In the genomic region with DNA sequence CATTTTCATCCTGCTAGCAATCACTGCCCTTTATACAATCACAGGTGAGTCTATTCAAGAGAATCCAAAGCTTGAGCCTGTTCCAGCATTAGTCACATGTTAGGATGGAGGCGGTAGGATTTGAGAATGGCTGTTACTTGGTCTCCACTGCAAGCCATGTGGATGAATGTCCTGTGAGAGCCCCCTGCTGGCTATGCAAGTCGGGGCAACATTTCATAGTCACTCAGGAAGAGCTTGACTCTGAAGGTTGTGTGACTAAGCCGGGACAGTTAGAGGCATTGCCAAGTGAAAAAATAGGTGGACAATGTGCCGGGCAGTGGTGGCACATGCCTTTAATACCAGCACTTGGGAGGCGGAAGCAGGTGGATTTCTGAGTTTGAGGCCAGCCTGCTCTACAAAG, we compare ENCODE assay signal across 9 mouse cellular contexts. TPM values are rescaled to one million over a fixed set of nuclear protein-coding genes. Genes with fewer than 3 reads are reported as not detected.
A peak's percentile ranks its signal among the peaks of the same experiment; 100 is the strongest.
DNase-seq lines count a peak whose midpoint lies in the region; ATAC-seq and TF ChIP-seq lines count a peak whose summit lies in the region.
"Had no signal": no experiment of that assay in that cellular context is flagged by ENCODE, and none has a peak within 500 bp of the region (broad histone marks: within the 10 kb centered on the region; RNA-seq: fewer than 3 reads in every experiment).

No protein-coding gene starts in this region.

- no peak for DNase-seq in gastrocnemius, adult 2 months
- DNase-seq in gastrocnemius, postnatal 36 days = no peak
- DNase-seq in spleen, adult 2 months (ENCODE audit: low read depth in 1 of 2, low spot score in 2 of 2) = no peak
- no peak for DNase-seq in spleen, postnatal 36 days (ENCODE audit: low spot score in 2 of 2)
- DNase-seq in lung, embryonic 14.5 days = peak; percentile 55
- no peak for DNase-seq in spleen, postnatal 14 days (ENCODE audit: low spot score in 2 of 2)

- no peaks in the 10 kb centered on the region for H3K27me3 ChIP-seq in spleen, adult 2 months (ENCODE audit: control insufficient read depth, insufficient read depth, low read length)
- no peaks in the 10 kb centered on the region for H3K27me3 ChIP-seq in lung, embryonic 14.5 days (ENCODE audit: insufficient read depth, low read length)
- H3K27me3 ChIP-seq: limb, embryonic 15.5 days had no signal

- intact Hi-C loops in gastrocnemius, adult 2 months (cut with DNase I) = loop anchor here (2.0 kb wide), 1 partner anchor 105 kb away; no protein-coding TSS in a partner anchor
- intact Hi-C loops in gastrocnemius, postnatal 36 days (cut with DNase I) = loop anchor here (2.0 to 10.0 kb wide), 2 partner anchors 103 to 219 kb away; no protein-coding TSS in a partner anchor

- no peaks in the 10 kb centered on the region for H3K9me3 ChIP-seq in lung, embryonic 14.5 days (ENCODE audit: low read depth, low read length)
- H3K9me3 ChIP-seq: limb, embryonic 15.5 days had no signal

- TF ChIP-seq CTCF in gastrocnemius, adult 2 months (IDR thresholded peaks at IDR 0.05) = peak; percentile 38
- TF ChIP-seq CTCF in spleen, adult 2 months (IDR thresholded peaks at IDR 0.05; ENCODE audit: extremely low read depth, insufficient read depth, insufficient read length, insufficient replicate concordance) = peak; percentile 10; the same call in 1 of the 2 replicates
- TF ChIP-seq CTCF in cortical plate, adult 2 months (IDR thresholded peaks at IDR 0.05; ENCODE audit: extremely low read depth, insufficient read depth, low read length) = peak; percentile 43
- TF ChIP-seq CTCF in lung, embryonic 14.5 days (IDR thresholded peaks at IDR 0.05; ENCODE audit: low read depth) = peak; percentile 69

- H3K27ac ChIP-seq in gastrocnemius, adult 2 months = no peak overlapping the region
- H3K27ac ChIP-seq in spleen, adult 2 months (ENCODE audit: insufficient read depth, low read length) = no peak overlapping the region
- no peak overlapping the region for H3K27ac ChIP-seq in cortical plate, adult 2 months (ENCODE audit: insufficient read depth, low read length)
- H3K27ac ChIP-seq in lung, embryonic 14.5 days (ENCODE audit: low read depth) = no peak overlapping the region
- H3K27ac ChIP-seq: limb, embryonic 15.5 days had no signal

- WGBS in spleen, adult 2 months = 30% methylated on average over 5 of the region's 5 CpGs
- WGBS in lung, embryonic 14.5 days = 49% methylated on average over 5 of the region's 5 CpGs

- H3K4me3 ChIP-seq in gastrocnemius, adult 2 months = no peak overlapping the region
- H3K4me3 ChIP-seq in spleen, adult 2 months (ENCODE audit: extremely low read depth, insufficient read depth, insufficient read length) = no peak overlapping the region
- no peak overlapping the region for H3K4me3 ChIP-seq in cortical plate, adult 2 months (ENCODE audit: insufficient read depth, low read length)
- no peak overlapping the region for H3K4me3 ChIP-seq in lung, embryonic 14.5 days (ENCODE audit: low read depth, low read length)
- H3K4me3 ChIP-seq: limb, embryonic 15.5 days had no signal

- ATAC-seq in lung, embryonic 14.5 days (ENCODE audit: insufficient read depth) = no peak
- no peak for ATAC-seq in cerebellum, adult (ENCODE audit: insufficient number of reproducible peaks, low FRiP score, low TSS enrichment)

- no peaks in the 10 kb centered on the region for H3K36me3 ChIP-seq in spleen, adult 2 months (ENCODE audit: control insufficient read depth, insufficient read depth, low read length)
- no peaks in the 10 kb centered on the region for H3K36me3 ChIP-seq in lung, embryonic 14.5 days (ENCODE audit: insufficient read depth)
- H3K36me3 ChIP-seq: limb, embryonic 15.5 days had no signal

- H3K4me1 ChIP-seq in spleen, adult 2 months (ENCODE audit: control insufficient read depth, insufficient read depth, insufficient read length) = no peaks in the 10 kb centered on the region
- no peaks in the 10 kb centered on the region for H3K4me1 ChIP-seq in cortical plate, adult 2 months (ENCODE audit: control insufficient read depth, insufficient read depth, low read length)
- no peaks in the 10 kb centered on the region for H3K4me1 ChIP-seq in lung, embryonic 14.5 days (ENCODE audit: insufficient read depth)
- H3K4me1 ChIP-seq: limb, embryonic 15.5 days had no signal

- H3K9ac ChIP-seq in lung, embryonic 14.5 days = no peak overlapping the region
- H3K9ac ChIP-seq: limb, embryonic 15.5 days had no signal

- no peak overlapping the region for H3K4me2 ChIP-seq in lung, embryonic 14.5 days
- H3K4me2 ChIP-seq: limb, embryonic 15.5 days had no signal

- TF ChIP-seq POLR2A in spleen, adult 2 months (IDR thresholded peaks at IDR 0.05; ENCODE audit: low read depth, low read length) = no peak
- no peak for TF ChIP-seq POLR2A in cortical plate, adult 2 months (IDR thresholded peaks at IDR 0.05; ENCODE audit: extremely low read depth, insufficient read depth, low read length)

RNA-seq across cellular contexts. Expression of a gene that starts 40.0 kb away (rescaled TPM):
- total RNA-seq in gastrocnemius, adult 2 months (2021) = not detected
- total RNA-seq in gastrocnemius, postnatal 36 days (2021) = not detected
- polyA plus RNA-seq in spleen, adult 2 months (2012; rRNA removed) = 0.02 and 0.05 TPM in 2 replicates
- polyA plus RNA-seq in cortical plate, adult 2 months (2012; rRNA removed) = 0.06 TPM in 1 of 2 replicates, not detected in the other
- polyA plus RNA-seq in lung, embryonic 14.5 days (2014; fragmentation: Nextera tagmentation; extraction: Ambion mirVana) = 0.07 and 0.20 TPM in 2 replicates

Comparison
In these comparisons a context has a peak if more than half of its experiments do, and no peak if none do; other contexts are left out.
1. CTCF ChIP-seq: peak in every context shown above with its lines; median percentile 69 in lung, embryonic 14.5 days; 43 in cortical plate, adult 2 months; 38 in gastrocnemius, adult 2 months; 10 in spleen, adult 2 months.